Mouse (Mus musculus): Measurements from ENCODE around the gene Gm13290. TPM values are rescaled to one million over a fixed set of nuclear protein-coding genes. Genes with fewer than 3 reads are reported as not detected.
"Not testable (repeated sequence)": the region's sequence is repeated elsewhere in the genome, so short reads cannot be mapped to it uniquely, and the experiment has no call there.

The Gm13290 gene
- 0.29 TPM in 1 of 2 replicates, not detected in the other for polyA plus RNA-seq (2015; fragmentation: Nextera tagmentation; extraction: Ambion mirVana)

- H3K27ac ChIP-seq (replicated peaks); ATAC-seq (ENCODE audit: extremely low read depth, insufficient number of reproducible peaks, low FRiP score, low TSS enrichment); H3K4me2 ChIP-seq; H3K36me3 ChIP-seq; H3K4me1 ChIP-seq; H3K9me3 ChIP-seq; H3K4me3 ChIP-seq; H3K9ac ChIP-seq; H3K27me3 ChIP-seq (replicated peaks): not testable (repeated sequence)
- WGBS, result no CpG with 5 or more reads among the region's 32 CpGs
Measured at GRCm38 (mm10) chr4:88773534-88773933, at the start of gene Gm13290. Gene Gm13290 (plus strand): TSS chr4:88773834.

DNA sequence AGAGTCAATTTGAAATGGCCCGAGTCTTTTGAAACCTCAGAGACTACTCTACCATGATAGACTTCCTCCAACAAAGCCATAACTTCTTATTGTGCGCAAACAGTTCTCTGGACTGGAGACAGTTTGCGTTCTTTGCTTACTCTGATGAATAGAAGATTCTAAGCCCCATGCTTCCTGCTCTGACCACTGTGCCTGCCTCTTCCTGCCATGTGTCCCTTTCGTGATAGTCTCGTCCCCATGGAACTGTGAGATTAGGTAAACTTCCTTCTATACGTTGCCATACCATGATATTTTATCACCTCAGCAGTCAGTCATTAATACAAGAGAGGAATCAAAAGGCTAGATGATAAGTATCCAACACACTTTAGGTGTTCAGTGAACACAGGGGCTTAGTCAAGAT lies 46.9 kb upstream of the Gm13290 start:
- no peaks in the 10 kb centered on the region for H3K36me3 ChIP-seq
- no peak overlapping the region for H3K9ac ChIP-seq
- H3K27me3 ChIP-seq (replicated peaks), result no peaks in the 10 kb centered on the region
- no peak overlapping the region for H3K4me2 ChIP-seq
- no peak for ATAC-seq (ENCODE audit: extremely low read depth, insufficient number of reproducible peaks, low FRiP score, low TSS enrichment)
- no peak overlapping the region for H3K4me3 ChIP-seq
- H3K9me3 ChIP-seq, result no peaks in the 10 kb centered on the region
- no peak overlapping the region for H3K27ac ChIP-seq (replicated peaks)
- WGBS, result 71% methylated on average over 6 of the region's 6 CpGs
- H3K4me1 ChIP-seq, result peaks cover 2% of the 10 kb centered on the region; the same call in 1 of the 2 replicates

- no peak for ATAC-seq (ENCODE audit: extremely low read depth, insufficient number of reproducible peaks, low FRiP score, low TSS enrichment)
- Histone ChIP-seq H3K9ac (no peak overlapping the region), H3K4me1 (peaks cover 2% of the 10 kb centered on the region; the same call in 1 of the 2 replicates), H3K27ac (replicated peaks) (no peak overlapping the region), H3K27me3 (replicated peaks) (no peaks in the 10 kb centered on the region), H3K4me2 (no peak overlapping the region), H3K9me3 (no peaks in the 10 kb centered on the region), H3K4me3 (no peak overlapping the region), H3K36me3 (no peaks in the 10 kb centered on the region)
- WGBS, result 0% methylated on average over 1 of the region's 1 CpGs
Measured at GRCm38 (mm10) chr4:88727324-88727723, 46.3 kb upstream of the Gm13290 start.

DNA sequence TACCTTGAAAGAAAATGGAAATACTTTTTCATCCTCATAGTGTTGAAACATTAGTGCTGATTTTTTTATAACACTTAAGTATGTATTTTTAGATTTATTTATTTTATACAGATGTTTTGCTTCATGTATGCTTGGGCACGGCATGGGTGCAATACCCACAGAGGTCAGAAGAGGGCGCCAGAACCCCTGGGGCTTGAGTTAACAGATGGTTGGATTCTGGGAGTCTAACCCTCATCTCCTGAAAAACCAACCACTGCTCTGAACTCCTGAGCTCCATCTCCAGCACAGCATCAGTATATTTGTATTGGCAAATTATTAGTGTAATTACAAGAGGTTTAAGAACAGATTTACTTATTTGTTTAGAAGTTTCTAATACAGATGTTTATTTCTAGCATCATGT lies 35.2 kb upstream of the Gm13290 start:
- Histone ChIP-seq H3K4me2 (no peak overlapping the region), H3K27ac (replicated peaks) (no peak overlapping the region), H3K36me3 (no peaks in the 10 kb centered on the region), H3K4me3 (no peak overlapping the region), H3K4me1 (peaks cover 4% of the 10 kb centered on the region), H3K9ac (no peak overlapping the region), H3K27me3 (replicated peaks) (peaks cover 12% of the 10 kb centered on the region; the same call in 1 of the 2 replicates), H3K9me3 (no peaks in the 10 kb centered on the region)
- 9% methylated on average over 2 of the region's 2 CpGs for WGBS
- peak; percentile 54; the same call in 1 of the 2 replicates for ATAC-seq (ENCODE audit: extremely low read depth, insufficient number of reproducible peaks, low FRiP score, low TSS enrichment)

DNA sequence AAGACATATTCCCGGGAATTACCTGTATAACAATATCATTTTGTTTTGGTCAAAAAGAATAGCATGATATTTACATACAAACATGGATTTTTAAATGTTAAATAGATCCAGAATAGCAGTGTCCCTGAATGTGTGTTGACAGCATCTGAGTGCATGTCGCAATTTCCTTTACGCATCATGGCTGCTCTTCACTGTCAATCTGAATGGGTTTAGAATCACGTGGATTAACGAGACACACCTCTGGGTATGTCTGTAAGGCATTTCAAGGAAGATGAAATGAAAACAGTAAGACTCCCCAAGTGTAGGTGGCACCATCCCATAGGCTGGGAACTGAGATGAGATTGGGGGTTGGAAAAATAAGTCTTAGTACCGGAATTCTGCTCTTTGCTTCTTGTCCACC lies 34.6 kb upstream of the Gm13290 start:
- no peak overlapping the region for H3K4me3 ChIP-seq
- peaks cover 4% of the 10 kb centered on the region for H3K4me1 ChIP-seq
- WGBS, result 81% methylated on average over 6 of the region's 6 CpGs
- no peaks in the 10 kb centered on the region for H3K9me3 ChIP-seq
- no peak overlapping the region for H3K4me2 ChIP-seq
- H3K9ac ChIP-seq, result no peak overlapping the region
- H3K36me3 ChIP-seq, result no peaks in the 10 kb centered on the region
- H3K27me3 ChIP-seq (replicated peaks), result peaks cover 12% of the 10 kb centered on the region; the same call in 1 of the 2 replicates
- H3K27ac ChIP-seq (replicated peaks), result no peak overlapping the region
- ATAC-seq (ENCODE audit: extremely low read depth, insufficient number of reproducible peaks, low FRiP score, low TSS enrichment), result no peak

DNA sequence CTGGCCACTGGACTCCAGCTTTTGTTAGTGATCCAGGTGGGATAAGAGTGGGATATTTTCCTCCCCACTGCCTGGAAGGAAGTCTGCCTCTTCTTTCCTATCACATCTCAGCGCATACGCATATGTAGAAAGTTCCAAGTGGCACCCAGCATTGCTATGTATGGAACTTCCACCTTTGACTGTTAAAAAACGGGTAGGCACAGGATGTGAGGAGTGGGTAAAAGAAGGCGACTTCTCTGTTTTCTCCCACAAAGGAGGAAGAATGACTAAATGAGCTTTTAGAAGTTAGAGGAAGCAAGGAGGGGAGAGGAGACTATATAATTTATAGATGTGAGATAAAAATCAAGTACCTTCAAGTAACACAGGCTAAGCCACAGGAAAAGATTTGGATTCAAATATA lies 32.2 kb upstream of the Gm13290 start:
- Histone ChIP-seq H3K27ac (replicated peaks) (no peak overlapping the region), H3K4me3 (no peak overlapping the region), H3K9me3 (no peaks in the 10 kb centered on the region), H3K27me3 (replicated peaks) (peaks cover 7% of the 10 kb centered on the region; the same call in 1 of the 2 replicates), H3K36me3 (no peaks in the 10 kb centered on the region), H3K4me2 (no peak overlapping the region), H3K4me1 (peaks cover 4% of the 10 kb centered on the region), H3K9ac (no peak overlapping the region)
- 76% methylated on average over 4 of the region's 4 CpGs for WGBS
- ATAC-seq (ENCODE audit: extremely low read depth, insufficient number of reproducible peaks, low FRiP score, low TSS enrichment), result no peak

- Histone ChIP-seq H3K4me1 (peaks cover 2% of the 10 kb centered on the region), H3K4me3 (no peak overlapping the region), H3K9me3 (no peaks in the 10 kb centered on the region), H3K36me3 (no peaks in the 10 kb centered on the region), H3K9ac (no peak overlapping the region), H3K27me3 (replicated peaks) (peaks cover 7% of the 10 kb centered on the region; the same call in 1 of the 2 replicates), H3K4me2 (no peak overlapping the region), H3K27ac (replicated peaks) (no peak overlapping the region)
- WGBS, result 63% methylated on average over 7 of the region's 7 CpGs
- no peak for ATAC-seq (ENCODE audit: extremely low read depth, insufficient number of reproducible peaks, low FRiP score, low TSS enrichment)
Measured at GRCm38 (mm10) chr4:88742771-88743371, 30.8 kb upstream of the Gm13290 start.

DNA sequence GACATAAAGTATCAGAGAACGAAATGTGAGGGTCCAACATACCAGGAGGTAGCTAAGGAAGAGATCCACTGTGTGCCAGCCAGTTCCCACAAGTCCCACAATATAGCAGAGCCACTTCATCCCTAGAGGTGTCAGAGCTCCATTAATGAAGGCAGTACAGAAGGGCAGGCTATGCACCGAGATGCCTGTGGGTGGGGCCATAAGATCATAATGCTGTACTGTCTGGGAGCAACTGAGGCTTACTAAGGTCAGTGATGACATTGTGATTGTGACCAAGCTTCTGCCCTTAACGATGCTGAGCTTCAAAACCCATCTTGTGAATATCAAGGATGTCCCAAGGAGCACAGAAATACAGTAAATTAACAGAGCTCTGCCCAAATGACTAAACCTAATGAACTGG lies 29.4 kb upstream of the Gm13290 start:
- Histone ChIP-seq H3K36me3 (no peaks in the 10 kb centered on the region), H3K9me3 (no peaks in the 10 kb centered on the region), H3K27ac (replicated peaks) (no peak overlapping the region), H3K9ac (no peak overlapping the region), H3K4me2 (no peak overlapping the region), H3K4me3 (no peak overlapping the region), H3K4me1 (no peaks in the 10 kb centered on the region), H3K27me3 (replicated peaks) (peaks cover 3% of the 10 kb centered on the region; the same call in 1 of the 2 replicates)
- WGBS, result 58% methylated on average over 3 of the region's 3 CpGs
- ATAC-seq (ENCODE audit: extremely low read depth, insufficient number of reproducible peaks, low FRiP score, low TSS enrichment), result no peak

DNA sequence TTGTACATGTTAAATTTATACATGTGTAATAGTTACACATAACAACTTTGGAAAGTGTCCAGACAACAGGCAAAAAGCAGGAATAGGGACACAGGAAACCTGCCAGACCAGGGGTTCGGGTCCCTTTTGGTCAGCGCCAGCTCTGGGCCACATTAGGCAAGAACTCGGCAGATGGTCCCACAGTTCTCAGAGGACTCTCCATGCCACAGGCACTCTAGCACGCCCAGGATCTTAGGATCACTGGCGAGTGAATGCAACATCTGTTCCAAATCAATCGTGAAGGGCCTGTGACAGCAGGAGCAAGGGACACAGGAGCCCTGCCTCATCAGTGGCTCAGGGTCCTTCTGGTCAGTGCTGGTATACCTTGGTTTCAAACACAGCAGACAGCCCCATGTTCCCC lies 23.7 kb upstream of the Gm13290 start:
- Histone ChIP-seq H3K9ac (no peak overlapping the region), H3K9me3 (no peaks in the 10 kb centered on the region), H3K27me3 (replicated peaks) (no peaks in the 10 kb centered on the region; the same call in 1 of the 2 replicates), H3K4me2 (no peak overlapping the region), H3K27ac (replicated peaks) (no peak overlapping the region), H3K4me3 (no peak overlapping the region), H3K4me1 (no peaks in the 10 kb centered on the region), H3K36me3 (no peaks in the 10 kb centered on the region)
- 56% methylated on average over 6 of the region's 6 CpGs for WGBS
- no peak for ATAC-seq (ENCODE audit: extremely low read depth, insufficient number of reproducible peaks, low FRiP score, low TSS enrichment)

DNA sequence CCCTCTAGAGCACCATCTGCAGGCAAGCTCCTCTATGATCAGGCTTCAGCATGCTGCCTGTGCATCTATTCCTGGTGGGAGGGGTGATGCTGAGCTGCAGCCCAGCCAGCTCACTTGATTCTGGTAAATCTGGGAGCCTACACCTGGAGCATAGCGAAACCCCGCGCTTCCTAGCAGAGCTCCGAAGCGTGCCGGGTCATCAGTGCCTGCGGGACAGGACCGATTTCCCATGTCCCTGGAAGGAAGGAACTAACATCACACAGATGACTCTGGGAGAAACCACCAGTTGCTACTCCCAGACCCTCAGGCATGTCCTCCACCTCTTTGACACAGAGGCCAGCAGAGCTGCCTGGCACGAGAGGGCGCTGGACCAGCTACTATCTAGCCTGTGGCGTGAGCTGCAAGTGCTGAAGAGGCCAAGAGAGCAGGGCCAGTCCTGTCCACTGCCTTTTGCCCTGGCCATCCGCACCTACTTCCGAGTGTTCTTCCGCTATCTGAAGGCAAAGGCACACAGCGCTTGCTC lies 18.8 kb upstream of the Gm13290 start, which contains the start of gene Gm13271:
Gene Gm13271, plus strand, starts transcription at position 51 of the 523 bp plus-strand sequence.
- 56% methylated on average over 15 of the region's 15 CpGs for WGBS

GRCm38 (mm10) chr4:88756581-88757513 lies 16.8 kb upstream of the Gm13290 start:
- H3K9me3 ChIP-seq, H3K36me3 ChIP-seq: not testable (repeated sequence)
- WGBS, result 9% methylated on average over 29 of the region's 31 CpGs

More for the DNA sequence above, 18.8 kb upstream of the Gm13290 start, which contains the start of gene Gm13271:
- Histone ChIP-seq H3K4me1 (peaks cover 15% of the 10 kb centered on the region), H3K27ac (replicated peaks) (peak within 1 kb of the TSS; percentile 48; the same call in 1 of the 2 replicates)
- ATAC-seq (ENCODE audit: extremely low read depth, insufficient number of reproducible peaks, low FRiP score, low TSS enrichment); H3K36me3 ChIP-seq; H3K9ac ChIP-seq; H3K9me3 ChIP-seq; H3K27me3 ChIP-seq (replicated peaks); H3K4me3 ChIP-seq; H3K4me2 ChIP-seq: not testable (repeated sequence)

More at GRCm38 (mm10) chr4:88756581-88757513, 16.8 kb upstream of the Gm13290 start:
- H3K9ac ChIP-seq, result peak overlapping the region; percentile 89
- peak overlapping the region; percentile 60 for H3K4me3 ChIP-seq
- peak overlapping the region; percentile 95 for H3K27ac ChIP-seq (replicated peaks)
- peaks cover 15% of the 10 kb centered on the region for H3K4me1 ChIP-seq
- ATAC-seq (ENCODE audit: extremely low read depth, insufficient number of reproducible peaks, low FRiP score, low TSS enrichment); H3K27me3 ChIP-seq (replicated peaks): not testable (repeated sequence)
- H3K4me2 ChIP-seq, result peak overlapping the region; percentile 77
